Mouse (Mus musculus) heart, embryonic 14.5 days (tissue): ENCODE measurements around the gene Creb3l1. TPM values are rescaled to one million over a fixed set of nuclear protein-coding genes. Genes with fewer than 3 reads are reported as not detected.

ENCODE experiments used
- ATAC-seq: fragments of 200-750 bp; cut with Nextera tagmentation; 2 replicates; pipeline ENCODE4 v1.8.0; 2017; ENCODE audit warnings: low read depth, moderate TSS enrichment; ENCODE audit not compliant: insufficient number of reproducible peaks, insufficient read depth, low FRiP score
- H3K27ac ChIP-seq, 2 experiments: fragments of 200-500 bp in 1 of 2; fragments of 300-500 bp in 1 of 2; sonication (generic) in 1 of 2; replicated peaks in 1 of 2; 2 replicates each; pipeline ENCODE4 v1.5.1; 2012 to 2014; ENCODE audit warnings: low read depth in 2 of 2, low read length in 2 of 2, control low read depth in 1 of 2, mild to moderate bottlenecking in 1 of 2, mixed read lengths in 1 of 2; ENCODE audit not compliant: control insufficient read depth in 1 of 2, insufficient read depth in 1 of 2
- H3K27me3 ChIP-seq: fragments of 300-500 bp; sonication (generic); 2 replicates; pipeline ENCODE4 v1.6.1; 2014; ENCODE audit warnings: mild to moderate bottlenecking, low read length, control low read depth; ENCODE audit not compliant: control insufficient read depth, insufficient read depth
- H3K36me3 ChIP-seq: fragments of 300-500 bp; sonication (generic); 2 replicates; pipeline ENCODE4 v1.6.1; 2014; ENCODE audit warnings: mild to moderate bottlenecking, control low read depth, low read length, mixed read lengths; ENCODE audit not compliant: control insufficient read depth, insufficient read depth
- H3K4me1 ChIP-seq, 2 experiments: fragments of 200-500 bp in 1 of 2; fragments of 300-500 bp in 1 of 2; sonication (generic) in 1 of 2; 2 replicates each; pipeline ENCODE4 v1.6.1; 2012 to 2014; ENCODE audit warnings: low read length in 2 of 2, control low read depth in 1 of 2, mixed read lengths in 1 of 2; ENCODE audit not compliant: control insufficient read depth in 2 of 2, insufficient read depth in 2 of 2
- H3K4me2 ChIP-seq: fragments of 300-500 bp; sonication (generic); 2 replicates; pipeline ENCODE4 v1.6.1; 2014; ENCODE audit warnings: mild to moderate bottlenecking, low read length
- H3K4me3 ChIP-seq, 2 experiments: fragments of 200-500 bp in 1 of 2; fragments of 300-500 bp in 1 of 2; sonication (generic) in 1 of 2; 2 replicates each; pipeline ENCODE4 v1.5.1; 2012 to 2014; ENCODE audit warnings: low read length in 2 of 2, mild to moderate bottlenecking in 2 of 2, control low read depth in 1 of 2, low read depth in 1 of 2, moderate library complexity in 1 of 2; ENCODE audit not compliant: control insufficient read depth in 1 of 2, insufficient read depth in 1 of 2
- H3K9ac ChIP-seq: fragments of 300-500 bp; sonication (generic); 2 replicates; pipeline ENCODE4 v1.6.1; 2014; ENCODE audit warnings: mild to moderate bottlenecking, low read length
- H3K9me3 ChIP-seq: fragments of 300-500 bp; sonication (generic); 2 replicates; pipeline ENCODE4 v1.6.1; 2016; ENCODE audit warnings: low read length, control low read depth; ENCODE audit not compliant: control insufficient read depth
- WGBS: fragments of 180-500 bp; shearing (Covaris S2); extraction: QIAGEN DNeasy Blood & Tissue Kit; methylation state at CpG from one replicate; pipeline ENCODE4 v1.1.7; 2014; 5-methylcytosine and 5-hydroxymethylcytosine counted together
- polyA plus RNA-seq: library from polyadenylated mRNA; unstranded; fragments of >200 nt; fragmentation: Nextera tagmentation; extraction: Ambion mirVana; gene quantifications from 2 replicates; pipeline ENCODE4 v1.2.1, GENCODE M21; 2014

Creb3l1 gene
- polyA plus RNA-seq, 1 experiment from 2014 or later: 10.2 TPM

- H3K4me1 ChIP-seq: peaks cover 20% of the 10 kb centered on the region in 2 experiments
- H3K4me2 ChIP-seq: no peak overlapping the region
- H3K4me3 ChIP-seq: no peak overlapping the region
- 15% methylated on average over 4 of the region's 4 CpGs for WGBS
- no peaks in the 10 kb centered on the region for H3K9me3 ChIP-seq
- H3K9ac ChIP-seq: no peak overlapping the region
- H3K27ac ChIP-seq: peak overlapping the region; percentile 33 to 39; a peak in 3 of 4 replicates
- H3K36me3 ChIP-seq: no peaks in the 10 kb centered on the region
- 0 out of 2 replicates have a peak, but pooled peaks cover 2% of the 10 kb centered on the region for H3K27me3 ChIP-seq
- no peak; the same call in none of the 2 replicates for ATAC-seq
Observed at GRCm38 (mm10) chr2:92020676-92021265, 3.5 kb downstream of the Creb3l1 start.

GRCm38 (mm10) chr2:92017440-92017839, 6.9 kb downstream of the Creb3l1 start:
- Histone ChIP-seq H3K9me3 (no peaks in the 10 kb centered on the region), H3K9ac (no peak overlapping the region), H3K4me3 (no peak overlapping the region), H3K27ac (no peak overlapping the region), H3K36me3 (no peaks in the 10 kb centered on the region), H3K27me3 (no peaks in the 10 kb centered on the region), H3K4me1 (peaks cover 21 to 25% of the 10 kb centered on the region in 2 experiments), H3K4me2 (no peak overlapping the region)
- 48% methylated on average over 1 of the region's 1 CpGs for WGBS
- no peak for ATAC-seq

- no peak overlapping the region for H3K9ac ChIP-seq
- H3K9me3 ChIP-seq: no peaks in the 10 kb centered on the region
- 26% methylated on average over 3 of the region's 3 CpGs for WGBS
- H3K36me3 ChIP-seq: no peaks in the 10 kb centered on the region
- H3K4me1 ChIP-seq: peaks cover 23 to 26% of the 10 kb centered on the region in 2 experiments
- 0 out of 4 replicates have a peak overlapping the region, but pooled peaks of 1 of the 2 experiments have one; percentile 31 for H3K27ac ChIP-seq
- no peak for ATAC-seq
- 0 out of 2 replicates have a peak overlapping the region, but pooled peaks have one; percentile 4 for H3K4me2 ChIP-seq
- no peaks in the 10 kb centered on the region for H3K27me3 ChIP-seq
- no peak overlapping the region for H3K4me3 ChIP-seq
Observed at GRCm38 (mm10) chr2:92016981-92017380, 7.3 kb downstream of the Creb3l1 start.

- peaks cover 12 to 19% of the 10 kb centered on the region in 2 experiments; a peak in 3 of 4 replicates for H3K4me1 ChIP-seq
- 84% methylated on average over 5 of the region's 5 CpGs for WGBS
- no peak overlapping the region for H3K4me3 ChIP-seq
Observed at GRCm38 (mm10) chr2:92014891-92015290, 9.4 kb downstream of the Creb3l1 start.

DNA sequence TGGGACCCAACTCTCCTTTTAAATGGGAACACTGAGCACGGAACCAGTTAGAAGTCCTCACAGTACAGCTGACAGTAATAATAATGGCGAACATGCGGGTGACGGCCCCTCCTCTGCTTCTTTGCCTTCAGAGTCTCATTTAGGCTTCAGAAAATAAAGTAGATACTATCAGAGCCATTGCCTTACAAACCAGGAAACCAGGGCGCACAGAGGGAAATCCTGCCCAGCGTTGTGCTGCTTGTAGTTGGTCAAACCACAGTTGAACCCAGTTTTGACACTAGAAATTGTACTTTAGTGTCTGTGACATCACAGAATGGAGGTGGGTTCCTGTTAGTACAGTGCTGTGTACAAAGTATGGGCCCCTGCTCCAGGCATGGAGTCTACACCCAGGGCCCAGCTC, 10.1 kb downstream of the Creb3l1 start:
- no peak overlapping the region for H3K9ac ChIP-seq
- H3K27me3 ChIP-seq: no peaks in the 10 kb centered on the region
- 77% methylated on average over 6 of the region's 6 CpGs for WGBS
- H3K36me3 ChIP-seq: no peaks in the 10 kb centered on the region
- no peak overlapping the region for H3K4me2 ChIP-seq
- no peaks in the 10 kb centered on the region for H3K9me3 ChIP-seq
- no peak overlapping the region for H3K4me3 ChIP-seq
- H3K4me1 ChIP-seq: peaks cover 14 to 19% of the 10 kb centered on the region in 2 experiments
- no peak for ATAC-seq
- H3K27ac ChIP-seq: no peak overlapping the region

More at GRCm38 (mm10) chr2:92014891-92015290, 9.4 kb downstream of the Creb3l1 start:
- H3K27me3 ChIP-seq: no peaks in the 10 kb centered on the region
- no peak overlapping the region for H3K9ac ChIP-seq
- no peak overlapping the region for H3K4me2 ChIP-seq
- no peaks in the 10 kb centered on the region for H3K9me3 ChIP-seq
- no peaks in the 10 kb centered on the region for H3K36me3 ChIP-seq
- ATAC-seq: no peak
- H3K27ac ChIP-seq: no peak overlapping the region

- 33% methylated on average over 8 of the region's 8 CpGs for WGBS
- H3K4me3 ChIP-seq: no peak overlapping the region
- H3K4me2 ChIP-seq: no peak overlapping the region
- H3K9ac ChIP-seq: no peak overlapping the region
- H3K4me1 ChIP-seq: peaks cover 20 to 22% of the 10 kb centered on the region in 2 experiments
- H3K9me3 ChIP-seq: no peaks in the 10 kb centered on the region
- ATAC-seq: 0 out of 2 replicates have a peak, but pooled peaks have one; percentile 17
- H3K36me3 ChIP-seq: no peaks in the 10 kb centered on the region
- 0 out of 4 replicates have a peak overlapping the region, but pooled peaks have one; percentile 15 to 24 for H3K27ac ChIP-seq
- no peaks in the 10 kb centered on the region for H3K27me3 ChIP-seq
Observed at GRCm38 (mm10) chr2:92012768-92013445, 11.4 kb downstream of the Creb3l1 start.

DNA sequence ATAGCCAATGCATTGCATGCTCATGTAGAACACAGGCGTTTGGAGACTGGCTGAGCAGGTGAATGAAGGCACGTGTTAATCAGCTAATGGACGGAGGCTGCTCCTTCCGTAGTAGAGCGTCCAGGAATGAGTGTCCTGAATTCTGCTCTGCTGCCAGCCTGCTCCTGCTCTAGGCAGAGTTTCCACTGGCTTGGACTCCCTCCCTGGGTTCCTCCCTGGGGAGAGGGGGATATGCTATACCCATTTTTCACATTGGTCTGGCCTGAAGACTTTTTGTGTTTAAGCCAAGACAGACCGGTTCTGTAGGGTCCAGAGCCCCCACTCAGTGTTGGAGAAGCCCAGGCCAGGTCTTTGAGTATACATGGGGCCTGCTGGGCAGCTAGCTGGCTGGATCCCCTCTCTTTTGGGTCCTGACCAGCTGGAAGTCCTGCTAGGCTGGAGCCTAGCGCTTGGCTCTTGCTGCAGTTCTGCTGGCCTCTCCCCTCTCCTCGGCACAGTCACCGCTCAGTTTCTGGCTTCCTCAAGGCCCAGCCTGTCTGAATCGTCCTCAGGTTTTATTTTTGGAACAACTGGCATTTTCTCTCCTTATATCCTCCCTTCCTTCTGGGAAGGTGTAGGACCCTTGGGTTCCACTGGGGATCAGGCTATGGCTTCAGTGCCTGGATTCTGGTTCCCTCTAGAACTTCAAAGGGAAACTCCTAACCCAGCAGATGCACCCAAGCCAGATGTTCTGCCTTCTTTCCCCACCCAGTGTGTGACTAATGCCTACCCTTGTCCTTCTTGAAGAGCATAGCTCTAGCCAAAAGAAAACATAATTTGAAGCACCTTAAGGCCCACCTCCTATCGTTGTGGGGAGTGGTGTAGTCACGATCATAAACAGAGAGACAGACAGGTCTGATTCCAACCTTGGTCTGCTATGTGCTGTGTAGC, 12.6 kb downstream of the Creb3l1 start:
- ATAC-seq: no peak
- no peak overlapping the region for H3K27ac ChIP-seq
- H3K27me3 ChIP-seq: no peaks in the 10 kb centered on the region
- peaks cover 21 to 28% of the 10 kb centered on the region in 2 experiments for H3K4me1 ChIP-seq
- no peaks in the 10 kb centered on the region for H3K36me3 ChIP-seq
- H3K4me3 ChIP-seq: no peak overlapping the region
- no peak overlapping the region for H3K9ac ChIP-seq
- no peak overlapping the region for H3K4me2 ChIP-seq
- 70% methylated on average over 12 of the region's 12 CpGs for WGBS
- no peaks in the 10 kb centered on the region for H3K9me3 ChIP-seq
